ENCODE assay signal across 32 mouse cellular contexts in genomic region chr4:48270532-48270931, GRCm38 (mm10).
"Had no signal": no experiment of that assay in that cellular context is flagged by ENCODE, and none has a peak within 500 bp of the region (broad histone marks: within the 10 kb centered on the region; RNA-seq: fewer than 3 reads in every experiment).

No protein-coding gene starts in this region.

- H3K4me2 ChIP-seq: limb, embryonic 12.5 days; limb, embryonic 13.5 days; limb, embryonic 15.5 days; liver, embryonic 11.5 days; liver, embryonic 12.5 days; liver, embryonic 13.5 days; liver, embryonic 15.5 days; lung, embryonic 14.5 days; lung, embryonic 15.5 days; midbrain, embryonic 11.5 days; midbrain, embryonic 12.5 days; midbrain, embryonic 13.5 days; midbrain, embryonic 15.5 days; neural tube, embryonic 12.5 days had no signal

- H3K9ac ChIP-seq: limb, embryonic 12.5 days; limb, embryonic 13.5 days; limb, embryonic 15.5 days; liver, embryonic 12.5 days; liver, embryonic 13.5 days; liver, embryonic 14.5 days; liver, embryonic 15.5 days; liver, postnatal 0 days; lung, embryonic 14.5 days; lung, embryonic 15.5 days; midbrain, embryonic 12.5 days; midbrain, embryonic 13.5 days; midbrain, embryonic 15.5 days; neural tube, embryonic 12.5 days had no signal

- H3K4me1 ChIP-seq: limb, embryonic 10.5 days; limb, embryonic 12.5 days; limb, embryonic 13.5 days; limb, embryonic 15.5 days; lung, embryonic 15.5 days; midbrain, embryonic 15.5 days; neural tube, embryonic 12.5 days had no signal

- H3K36me3 ChIP-seq: limb, embryonic 12.5 days; limb, embryonic 15.5 days; liver, embryonic 12.5 days; liver, embryonic 13.5 days; liver, embryonic 15.5 days; lung, embryonic 15.5 days; midbrain, embryonic 12.5 days; midbrain, embryonic 13.5 days; midbrain, embryonic 15.5 days; neural tube, embryonic 12.5 days had no signal

- H3K4me3 ChIP-seq: limb, embryonic 10.5 days; limb, embryonic 12.5 days; limb, embryonic 13.5 days; limb, embryonic 15.5 days; liver, embryonic 12.5 days; liver, embryonic 13.5 days; liver, embryonic 15.5 days; lung, embryonic 15.5 days; megakaryocyte, embryonic 14.5 days; midbrain, embryonic 10.5 days; midbrain, embryonic 12.5 days; midbrain, embryonic 13.5 days; midbrain, embryonic 15.5 days; myocyte; neural tube, embryonic 12.5 days had no signal

- H3K27ac ChIP-seq: limb, embryonic 10.5 days; limb, embryonic 12.5 days; limb, embryonic 13.5 days; limb, embryonic 15.5 days; liver, embryonic 12.5 days; liver, embryonic 13.5 days; liver, embryonic 14.5 days; liver, embryonic 15.5 days; lung, embryonic 15.5 days; macrophage; midbrain, embryonic 10.5 days; midbrain, embryonic 12.5 days; midbrain, embryonic 13.5 days; midbrain, embryonic 15.5 days; neural tube, embryonic 12.5 days had no signal

- H3K27me3 ChIP-seq: limb, embryonic 12.5 days; limb, embryonic 13.5 days; limb, embryonic 15.5 days; liver, embryonic 12.5 days; liver, embryonic 13.5 days; liver, embryonic 15.5 days; lung, embryonic 15.5 days; megakaryocyte, embryonic 14.5 days; midbrain, embryonic 12.5 days; midbrain, embryonic 13.5 days; midbrain, embryonic 15.5 days; neural tube, embryonic 12.5 days had no signal

- DNase-seq: left cerebral cortex, postnatal 4 days; liver; liver, embryonic 13.5 days; liver, postnatal 0 days; lung, adult 18-20 months; lung, adult 2 months; lung, embryonic 14.5 days; lung, postnatal 10 days; lung, postnatal 14 days; lung, postnatal 36 days; lung, postnatal 4 days; midbrain, embryonic 14.5 days had no signal

- ATAC-seq: liver, embryonic 12.5 days; liver, postnatal 0 days; lung, postnatal 0 days; midbrain, embryonic 13.5 days; midbrain, embryonic 15.5 days; midbrain, embryonic 16.5 days had no signal

- H3K9me3 ChIP-seq: limb, embryonic 10.5 days; limb, embryonic 12.5 days; limb, embryonic 13.5 days; limb, embryonic 15.5 days; liver, embryonic 12.5 days; liver, embryonic 13.5 days; liver, embryonic 15.5 days; lung, embryonic 15.5 days; megakaryocyte, embryonic 14.5 days; midbrain, embryonic 12.5 days; midbrain, embryonic 13.5 days; midbrain, embryonic 15.5 days; neural tube, embryonic 12.5 days had no signal
